Mouse (Mus musculus) lung, adult 2 months (tissue): Measurements from ENCODE around the gene Uvssa.

Experiments
- CTCF ChIP-seq: fragments of 200-500 bp; IDR thresholded peaks from 2 replicates; pipeline ENCODE4 v1.5.1; 2011; ENCODE audit warnings: mild to moderate bottlenecking, low read length, control low read depth; ENCODE audit not compliant: insufficient read depth
- POLR2A ChIP-seq: fragments of 200-500 bp; IDR thresholded peaks from 2 replicates; pipeline ENCODE4 v1.6.1; 2011; ENCODE audit warnings: low read depth, mild to moderate bottlenecking, control low read depth, low read length, borderline replicate concordance; ENCODE audit errors: extremely low read depth

- TF ChIP-seq CTCF (no peak), POLR2A (no peak)
These were observed 55.1 kb downstream of the Uvssa start, which contains the start of gene Nkx1-1 for GRCm38 (mm10) chr5:33433201-33434138.
